ENCODE assay signal across 8 mouse cellular contexts in the genomic region with DNA sequence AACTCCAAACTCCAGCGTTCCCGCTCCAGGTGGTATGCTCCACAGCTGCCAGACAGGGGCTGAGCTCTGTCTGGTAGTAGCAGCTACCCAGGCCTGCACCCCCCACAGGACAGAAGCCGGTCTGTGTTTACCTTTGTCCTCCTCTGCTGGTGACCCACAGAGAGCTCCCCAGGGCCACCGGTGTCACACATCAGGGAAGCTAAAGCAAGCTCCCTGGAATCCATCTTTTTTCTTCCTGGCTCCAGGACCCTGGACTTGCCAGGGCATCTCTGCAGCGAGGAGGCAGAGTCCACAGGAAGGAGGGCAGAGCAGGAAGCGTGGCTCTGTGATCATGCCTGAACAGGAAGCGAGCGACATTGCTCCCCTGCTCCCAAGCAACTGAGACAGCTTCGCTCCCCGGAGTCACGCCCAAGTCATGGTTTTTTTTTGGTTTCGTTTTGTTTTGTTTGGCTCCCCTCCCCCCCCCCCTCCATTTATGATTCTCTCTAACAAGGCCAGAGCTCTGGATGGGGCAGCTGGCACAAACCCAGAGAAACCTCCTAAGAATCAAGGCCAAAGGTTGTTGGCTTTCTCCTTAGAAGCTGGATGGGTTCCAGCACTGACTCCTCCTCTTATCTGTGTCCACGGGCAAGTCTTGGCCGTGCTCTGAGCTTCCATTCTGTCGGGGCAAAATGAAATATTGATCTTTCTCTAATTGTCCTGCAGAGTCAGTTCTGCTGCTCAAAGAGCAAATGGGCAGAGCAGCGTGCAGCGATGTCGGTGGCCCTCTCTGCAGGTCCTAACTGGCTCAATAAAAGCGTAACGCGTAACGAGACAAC. TPM values are rescaled to one million over a fixed set of nuclear protein-coding genes. Genes with fewer than 3 reads are reported as not detected.
DNase-seq lines count a peak whose midpoint lies in the region; ATAC-seq and TF ChIP-seq lines count a peak whose summit lies in the region.

No protein-coding gene starts in this region.

- ATAC-seq in common myeloid progenitor, adult 5-6 weeks (replicated peaks; ENCODE audit: low read depth, poor library complexity, severe bottlenecking): peak; percentile 82
- ATAC-seq in neural tube, embryonic 13.5 days (ENCODE audit: low read depth): peak; percentile 64

- no peaks in the 10 kb centered on the region for H3K9me3 ChIP-seq in neural tube, embryonic 13.5 days

- TF ChIP-seq POLR2A in heart, adult 2 months (IDR thresholded peaks at IDR 0.05; ENCODE audit: insufficient read depth, low read depth, low read length): peak; percentile 61
- peak; percentile 47; the same call in 1 of the 2 replicates for TF ChIP-seq POLR2A in lung, adult 2 months (IDR thresholded peaks at IDR 0.05; ENCODE audit: borderline replicate concordance, extremely low read depth, low read depth, low read length)

- H3K4me2 ChIP-seq in neural tube, embryonic 13.5 days: peak overlapping the region; percentile 53

- 0 out of 2 replicates have a peak, but pooled peaks have one; percentile 8 for TF ChIP-seq CTCF in heart, adult 2 months (IDR thresholded peaks at IDR 0.05)
- TF ChIP-seq CTCF in lung, adult 2 months (IDR thresholded peaks at IDR 0.05; ENCODE audit: insufficient read depth, low read length): no peak

- H3K36me3 ChIP-seq in heart, adult 2 months (ENCODE audit: control insufficient read depth, insufficient read depth, low read length): no peaks in the 10 kb centered on the region
- no peaks in the 10 kb centered on the region for H3K36me3 ChIP-seq in neural tube, embryonic 13.5 days

- TF ChIP-seq EP300 in heart, adult 2 months (IDR thresholded peaks at IDR 0.05; ENCODE audit: insufficient read depth, low read depth, low read length): 0 out of 2 replicates have a peak, but pooled peaks have one; percentile 30

- peak overlapping the region; percentile 49 for H3K27ac ChIP-seq in heart, adult 2 months
- H3K27ac ChIP-seq in neural tube, embryonic 13.5 days (replicated peaks): peak overlapping the region; percentile 59

- 11% methylated on average over 22 of the region's 22 CpGs for WGBS in heart, adult 2 months
- WGBS in lung, adult 2 months: 14% methylated on average over 22 of the region's 22 CpGs
- WGBS in neural tube, embryonic 13.5 days: 3% methylated on average over 22 of the region's 22 CpGs

- intact Hi-C loops in left cerebral cortex, postnatal 4 days (cut with DNase I): no loop called here
- intact Hi-C loops in heart, adult 2 months (cut with DNase I): loop anchor here (2.0 kb wide), 1 partner anchor 83 kb away; a partner anchor contains a TSS

- peaks cover 8% of the 10 kb centered on the region for H3K4me1 ChIP-seq in heart, adult 2 months (ENCODE audit: control insufficient read depth, insufficient read depth, low read length)
- H3K4me1 ChIP-seq in lung, adult 2 months (ENCODE audit: control insufficient read depth, insufficient read depth, low read length): peaks cover 3% of the 10 kb centered on the region; the same call in 1 of the 2 replicates
- peaks cover 26% of the 10 kb centered on the region for H3K4me1 ChIP-seq in neural tube, embryonic 13.5 days (replicated peaks)

- H3K79me2 ChIP-seq in heart, adult 2 months (replicated peaks; ENCODE audit: control insufficient read depth, insufficient read depth, low read length): no peaks in the 10 kb centered on the region

- H3K27me3 ChIP-seq in heart, adult 2 months (ENCODE audit: control insufficient read depth, insufficient read depth, low read length): no peaks in the 10 kb centered on the region
- H3K27me3 ChIP-seq in neural tube, embryonic 13.5 days: peaks cover 14% of the 10 kb centered on the region; the same call in 1 of the 2 replicates

- H3K4me3 ChIP-seq in heart, adult 2 months: peak overlapping the region; percentile 48
- H3K4me3 ChIP-seq in lung, adult 2 months (replicated peaks; ENCODE audit: extremely low read depth, low read depth, low read length): peak overlapping the region; percentile 53
- peak overlapping the region; percentile 23 for H3K4me3 ChIP-seq in neural tube, embryonic 13.5 days

- peak overlapping the region; percentile 63 for H3K9ac ChIP-seq in heart, adult 2 months (ENCODE audit: low read depth, low read length)
- peak overlapping the region; percentile 46 for H3K9ac ChIP-seq in neural tube, embryonic 13.5 days

- DNase-seq in left cerebral cortex, postnatal 4 days: peak; percentile 55
- DNase-seq in left cerebral cortex, adult 9 months (ENCODE audit: low spot score in 2 of 2): no peak
- peak; percentile 64 to 77 for DNase-seq in heart, adult 2 months
- DNase-seq in kidney, adult 11 months: peak; percentile 88
- DNase-seq in lung, adult 2 months: peak; percentile 41
- peak; percentile 70 for DNase-seq in thymus, postnatal 4 days

RNA-seq across cellular contexts. Expression of a gene that starts 22.8 kb away (rescaled TPM):
- total RNA-seq in left cerebral cortex, postnatal 4 days (2021): 1 to 10 TPM; 1.0 to 1.4 TPM
- 4.4 and 4.9 TPM in 2 replicates for total RNA-seq in common myeloid progenitor, adult 5-6 weeks (2017)
- total RNA-seq in heart, adult 2 months (2021): 1 to 10 TPM; 1.3 to 1.6 TPM
- polyA plus RNA-seq in heart, adult 2 months (2012; rRNA removed): 1.6 and 1.9 TPM in 2 replicates
- polyA plus RNA-seq in lung, adult 2 months (2012; rRNA removed): 4.9 and 5.0 TPM in 2 replicates
- 0.12 and 0.64 TPM in 2 replicates for polyA plus RNA-seq in neural tube, embryonic 13.5 days (2015; fragmentation: Nextera tagmentation; extraction: Ambion mirVana)

Comparison
In these comparisons a context has a peak if more than half of its experiments do, and no peak if none do; other contexts are left out.
1. DNase-seq: peak in left cerebral cortex, postnatal 4 days (single experiment), heart, adult 2 months (2 of 2), kidney, adult 11 months (single experiment), lung, adult 2 months (single experiment) and thymus, postnatal 4 days (single experiment); none in left cerebral cortex, adult 9 months (0 of 2).
2. Peak in every context shown above with its lines, with median percentiles within 50 percentile points of each other: H3K4me3 ChIP-seq.